Mouse (Mus musculus) lung, postnatal 0 days (tissue): ENCODE results near the gene Slfn3.

Source experiments
- CTCF ChIP-seq: IDR thresholded peaks from 2 replicates; pipeline ENCODE4 v1.5.1; 2016; ENCODE audit warnings: antibody characterized with exemption, mild to moderate bottlenecking
- EP300 ChIP-seq: IDR thresholded peaks from 2 replicates; pipeline ENCODE4 v1.6.1; 2016; ENCODE audit warnings: antibody characterized with exemption, mild to moderate bottlenecking, control low read depth

DNA sequence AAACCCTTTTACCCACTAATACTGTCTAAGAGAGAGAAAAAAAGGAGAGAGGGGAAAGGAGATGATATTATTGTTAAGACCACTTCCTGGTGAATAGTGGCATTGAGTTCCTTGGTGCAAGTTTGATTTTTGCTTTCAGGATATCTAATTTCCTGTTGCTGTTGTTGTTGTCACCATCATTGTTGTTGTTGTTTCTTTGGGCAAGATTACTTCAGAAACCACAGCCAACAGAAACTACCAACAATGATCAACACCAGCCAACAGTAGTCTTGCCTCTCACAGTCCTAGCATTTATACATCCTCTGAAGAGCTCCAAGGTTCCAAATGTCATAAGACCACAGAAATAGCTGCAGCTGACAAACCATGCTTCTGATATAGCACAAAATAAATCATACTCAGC is 13.9 kb downstream of the Slfn3 start:
- no peak for TF ChIP-seq EP300
- no peak for TF ChIP-seq CTCF
